Mouse (Mus musculus) heart, adult 11 months (tissue): ENCODE data around the gene Eno1.

ENCODE experiments used
- DNase-seq: peaks from one replicate; pipeline ENCODE4 v3.0.0; 2022

Gene Eno1

GRCm38 (mm10) chr4:150226818-150227688 is 9.5 kb upstream of the Eno1 start:
- DNase-seq, result peak; percentile 96

GRCm38 (mm10) chr4:150228581-150229348 is 7.8 kb upstream of the Eno1 start:
- no peak for DNase-seq

- DNase-seq, result no peak
Measured at GRCm38 (mm10) chr4:150229747-150230390, 6.7 kb upstream of the Eno1 start.

- no peak for DNase-seq
Measured at GRCm38 (mm10) chr4:150230460-150231407, 5.8 kb upstream of the Eno1 start.

GRCm38 (mm10) chr4:150231871-150232270 is 4.7 kb upstream of the Eno1 start:
- no peak for DNase-seq

GRCm38 (mm10) chr4:150234599-150235327 is 1.8 kb upstream of the Eno1 start:
- DNase-seq, result no peak

- DNase-seq, result no peak
Measured at GRCm38 (mm10) chr4:150235585-150235984, 936 bp upstream of the Eno1 start.

GRCm38 (mm10) chr4:150236031-150236430 is 490 bp upstream of the Eno1 start:
- no peak for DNase-seq

- peak; percentile 95 for DNase-seq
Measured at GRCm38 (mm10) chr4:150237636-150238361, 1.3 kb downstream of the Eno1 start.

GRCm38 (mm10) chr4:150238433-150239086 is 2.0 kb downstream of the Eno1 start:
- peak; percentile 89 for DNase-seq

- DNase-seq, result peak; percentile 88
Measured at GRCm38 (mm10) chr4:150239087-150239480, 2.6 kb downstream of the Eno1 start.

GRCm38 (mm10) chr4:150239503-150239902 is 3.0 kb downstream of the Eno1 start:
- DNase-seq, result peak; percentile 92

GRCm38 (mm10) chr4:150239951-150240368 is 3.4 kb downstream of the Eno1 start:
- peak; percentile 96 for DNase-seq

GRCm38 (mm10) chr4:150240381-150240886 is 3.9 kb downstream of the Eno1 start:
- peak; percentile 92 for DNase-seq

GRCm38 (mm10) chr4:150241708-150242107 is 5.2 kb downstream of the Eno1 start:
- no peak for DNase-seq

- DNase-seq, result no peak
Measured at GRCm38 (mm10) chr4:150242745-150243144, 6.2 kb downstream of the Eno1 start.

- DNase-seq, result peak; percentile 97
Measured at GRCm38 (mm10) chr4:150245876-150246275, 9.4 kb downstream of the Eno1 start.

- DNase-seq, result peak; percentile 96
Measured at GRCm38 (mm10) chr4:150248009-150248408, 11.5 kb downstream of the Eno1 start.

GRCm38 (mm10) chr4:150248917-150249316 is 12.4 kb downstream of the Eno1 start:
- DNase-seq, result peak; percentile 88

GRCm38 (mm10) chr4:150249731-150250270 is 13.3 kb downstream of the Eno1 start:
- no peak for DNase-seq
